Mouse (Mus musculus): ENCODE measurements at regions not wholly inside any gene's neighbourhood (a gene's known extent, or its start where the extent isn't known, plus 50 kb on each side); places are given as distances from the start of the nearest gene placed in this dataset.
"Not testable (repeated sequence)": the region's sequence is repeated elsewhere in the genome, so short reads cannot be mapped to it uniquely, and the experiment has no call there.

DNA sequence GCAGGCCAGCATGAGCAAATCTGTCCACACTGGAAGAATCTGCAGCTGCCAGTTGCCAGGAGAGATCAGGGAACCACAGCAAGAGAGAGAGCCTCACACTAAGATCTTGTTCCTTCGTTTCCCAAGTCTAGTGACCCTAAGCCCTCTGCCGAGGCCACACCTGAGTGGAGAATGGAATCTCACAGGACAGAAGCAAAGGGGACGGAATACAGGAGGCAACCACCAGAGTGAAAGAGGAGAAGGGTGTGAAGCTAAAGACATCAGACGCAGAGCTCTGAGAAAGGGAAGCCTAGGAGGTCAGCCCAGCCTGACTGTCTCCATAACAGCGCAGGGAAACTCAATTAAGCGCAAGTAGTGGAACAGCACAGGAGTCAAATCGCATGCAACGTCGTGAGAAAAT is 75.0 kb downstream of the Suds3 start:
- no peak for ATAC-seq (ENCODE audit: insufficient number of reproducible peaks, insufficient read depth, low FRiP score, low TSS enrichment, low read depth)
- no peaks in the 10 kb centered on the region for H3K9me3 ChIP-seq
- no peak overlapping the region for H3K27ac ChIP-seq
- no peak overlapping the region for H3K9ac ChIP-seq (replicated peaks)
- H3K27me3 ChIP-seq, result no peaks in the 10 kb centered on the region
- WGBS, result 65% methylated on average over 9 of the region's 9 CpGs
- no peaks in the 10 kb centered on the region for H3K4me1 ChIP-seq (replicated peaks)
- no peak overlapping the region for H3K4me2 ChIP-seq
- H3K36me3 ChIP-seq, result no peaks in the 10 kb centered on the region
- no peak overlapping the region for H3K4me3 ChIP-seq (replicated peaks)

DNA sequence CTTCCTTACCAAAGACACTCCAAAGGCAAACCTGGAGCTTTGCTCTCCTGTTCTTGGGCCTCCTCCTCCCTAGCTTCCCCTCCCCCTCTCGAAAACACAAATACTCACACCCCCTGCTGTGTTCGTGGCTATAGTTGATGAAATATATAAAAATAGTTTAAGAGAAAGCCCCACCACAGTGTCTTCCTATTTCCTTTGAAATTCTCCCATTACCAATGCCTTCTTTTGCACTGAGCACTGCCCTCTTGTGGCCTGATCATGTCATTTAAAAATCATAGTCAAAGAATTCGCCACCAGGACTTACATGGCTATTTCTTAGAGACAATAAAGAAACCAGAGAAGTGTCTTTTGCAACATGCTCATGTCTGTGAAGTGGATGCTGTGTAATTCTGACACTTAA is 78.7 kb downstream of the Suds3 start:
- WGBS, result 33% methylated on average over 3 of the region's 3 CpGs
- H3K9ac ChIP-seq (replicated peaks), result no peak overlapping the region
- ATAC-seq (ENCODE audit: insufficient number of reproducible peaks, insufficient read depth, low FRiP score, low TSS enrichment, low read depth), result no peak
- no peak overlapping the region for H3K4me3 ChIP-seq (replicated peaks)
- H3K4me1 ChIP-seq (replicated peaks), result no peaks in the 10 kb centered on the region
- H3K4me2 ChIP-seq, result no peak overlapping the region
- H3K9me3 ChIP-seq, result no peaks in the 10 kb centered on the region
- H3K36me3 ChIP-seq, result no peaks in the 10 kb centered on the region
- no peak overlapping the region for H3K27ac ChIP-seq
- H3K27me3 ChIP-seq, result no peaks in the 10 kb centered on the region

DNA sequence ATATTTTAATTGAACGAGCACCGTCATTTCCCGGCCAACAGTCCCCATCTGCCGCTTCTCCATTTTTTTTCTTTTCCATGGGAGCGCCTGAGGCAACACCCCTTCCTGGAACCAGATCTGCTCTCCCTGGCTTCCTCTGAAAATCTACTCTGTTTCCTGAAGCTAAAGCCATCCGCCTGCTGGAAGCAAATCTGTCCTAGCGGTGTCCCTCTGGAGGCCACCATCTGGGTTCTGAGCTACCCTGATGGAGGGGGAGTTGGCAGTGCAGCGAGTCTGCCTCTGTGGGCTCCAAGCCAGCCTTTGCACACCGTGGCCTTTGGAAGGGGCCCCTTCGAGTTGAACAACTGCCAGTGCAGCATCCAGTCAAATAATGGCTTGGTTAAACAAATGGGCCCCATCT is 83.8 kb downstream of the Suds3 start:
- H3K27me3 ChIP-seq, result no peaks in the 10 kb centered on the region
- peaks cover 10% of the 10 kb centered on the region for H3K9me3 ChIP-seq
- H3K4me2 ChIP-seq, result no peak overlapping the region
- H3K4me3 ChIP-seq (replicated peaks), result no peak overlapping the region
- no peaks in the 10 kb centered on the region for H3K4me1 ChIP-seq (replicated peaks)
- no peak for ATAC-seq (ENCODE audit: insufficient number of reproducible peaks, insufficient read depth, low FRiP score, low TSS enrichment, low read depth)
- no peak overlapping the region for H3K27ac ChIP-seq
- WGBS, result 79% methylated on average over 10 of the region's 10 CpGs
- H3K9ac ChIP-seq (replicated peaks), result no peak overlapping the region
- H3K36me3 ChIP-seq, result no peaks in the 10 kb centered on the region

DNA sequence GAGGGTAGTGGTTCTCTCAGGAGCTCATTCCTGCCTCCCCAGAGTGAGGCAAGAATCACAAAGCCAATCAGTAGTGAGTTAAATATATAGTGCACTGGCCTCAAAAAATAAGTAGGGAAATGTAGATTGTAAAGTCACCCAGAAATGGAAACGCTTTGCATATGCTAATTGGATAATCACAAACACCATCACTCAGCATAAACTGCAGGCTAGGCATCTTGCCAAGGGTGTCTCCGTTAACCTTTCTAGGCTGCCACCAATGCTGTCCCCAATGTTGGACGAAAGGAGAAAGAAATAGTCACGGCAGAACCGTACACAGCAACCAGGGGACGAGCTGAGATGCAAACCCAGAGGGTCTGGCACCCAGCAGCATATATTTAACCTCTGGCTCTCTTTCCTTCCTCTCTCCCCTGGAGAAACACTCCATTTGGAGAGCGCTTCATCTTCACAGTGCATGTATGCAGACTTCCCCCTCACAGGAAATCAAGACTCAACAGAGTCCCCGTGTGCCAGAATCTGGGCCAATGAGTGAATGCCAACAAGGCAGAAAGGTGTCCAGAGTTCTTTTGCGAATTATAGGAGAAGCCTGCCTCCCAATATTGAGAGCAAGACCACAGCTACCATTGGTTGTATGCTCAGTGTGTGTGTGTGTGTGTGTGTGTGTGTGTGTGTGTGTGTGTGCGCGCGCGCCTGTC is 90.1 kb downstream of the Suds3 start:
- Histone ChIP-seq H3K4me2 (no peak overlapping the region), H3K27me3 (no peaks in the 10 kb centered on the region), H3K9ac (replicated peaks) (no peak overlapping the region), H3K9me3 (peaks cover 13% of the 10 kb centered on the region), H3K27ac (no peak overlapping the region), H3K4me1 (replicated peaks) (no peaks in the 10 kb centered on the region), H3K4me3 (replicated peaks) (no peak overlapping the region), H3K36me3 (no peaks in the 10 kb centered on the region)
- 87% methylated on average over 13 of the region's 13 CpGs for WGBS
- ATAC-seq (ENCODE audit: insufficient number of reproducible peaks, insufficient read depth, low FRiP score, low TSS enrichment, low read depth), result no peak

DNA sequence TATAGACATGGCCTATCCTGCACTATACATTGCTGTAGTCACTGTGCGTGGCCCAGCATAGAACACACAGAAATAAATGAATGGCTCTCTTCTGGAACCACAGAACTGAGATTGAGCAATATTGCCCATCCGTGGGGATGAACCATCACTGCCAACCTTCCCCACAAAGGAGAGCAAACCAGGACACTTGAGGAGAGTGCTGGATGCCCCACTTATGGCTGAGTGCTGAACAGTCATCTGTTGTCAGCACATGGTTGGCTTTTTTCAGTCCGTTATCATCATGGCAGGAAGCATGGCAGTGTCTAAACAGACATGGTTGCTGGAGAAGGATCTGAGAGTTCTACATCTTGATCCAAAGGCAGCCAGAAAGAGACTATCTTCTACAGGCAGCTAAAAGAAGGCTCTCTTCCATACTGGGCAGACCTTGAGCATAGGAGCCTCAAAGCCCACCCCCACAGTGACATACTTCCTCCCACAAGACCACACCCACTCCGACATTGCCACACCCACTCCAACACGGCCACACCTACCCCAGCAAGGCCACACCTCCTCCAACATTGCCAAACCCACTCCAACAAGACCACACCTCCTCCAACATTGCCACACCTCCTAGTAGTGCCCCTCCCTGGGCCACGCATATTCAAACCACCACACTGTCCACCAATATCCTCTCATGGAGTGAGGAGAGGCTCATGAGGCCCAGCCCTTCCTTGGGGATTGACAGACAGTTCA is 97.3 kb downstream of the Suds3 start:
- H3K9ac ChIP-seq (replicated peaks), result no peak overlapping the region
- H3K4me2 ChIP-seq, result no peak overlapping the region
- no peak for ATAC-seq (ENCODE audit: insufficient number of reproducible peaks, insufficient read depth, low FRiP score, low TSS enrichment, low read depth)
- no peaks in the 10 kb centered on the region for H3K36me3 ChIP-seq
- H3K4me3 ChIP-seq (replicated peaks), result no peak overlapping the region
- H3K27ac ChIP-seq, result no peak overlapping the region
- 76% methylated on average over 6 of the region's 6 CpGs for WGBS
- H3K9me3 ChIP-seq, result 0 out of 2 replicates have a peak, but pooled peaks cover 7% of the 10 kb centered on the region
- H3K27me3 ChIP-seq, result no peaks in the 10 kb centered on the region
- no peaks in the 10 kb centered on the region for H3K4me1 ChIP-seq (replicated peaks)

DNA sequence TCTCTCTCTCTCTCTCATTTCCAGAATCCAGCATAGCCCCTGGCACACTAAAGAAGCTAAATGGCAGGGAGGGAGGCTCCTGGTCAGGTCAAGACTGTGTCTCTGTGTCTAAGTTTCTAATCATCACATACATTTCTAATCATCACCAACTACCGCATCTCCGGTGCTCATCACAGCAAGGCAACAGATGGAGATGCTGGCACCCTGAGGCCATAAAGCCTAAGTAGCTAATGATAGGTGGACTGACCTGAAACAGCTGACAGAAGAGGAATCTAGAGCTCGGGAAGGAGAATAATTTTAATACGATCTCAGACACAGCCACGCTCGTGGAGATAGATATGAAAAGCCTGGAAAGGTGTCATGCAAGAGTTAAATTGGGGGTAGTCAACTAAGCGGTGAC is 104.8 kb downstream of the Suds3 start:
- Histone ChIP-seq H3K27ac (no peak overlapping the region), H3K36me3 (no peaks in the 10 kb centered on the region), H3K9ac (replicated peaks) (no peak overlapping the region), H3K4me2 (no peak overlapping the region), H3K9me3 (no peaks in the 10 kb centered on the region), H3K4me3 (replicated peaks) (no peak overlapping the region), H3K27me3 (no peaks in the 10 kb centered on the region), H3K4me1 (replicated peaks) (no peaks in the 10 kb centered on the region)
- 86% methylated on average over 7 of the region's 7 CpGs for WGBS
- no peak for ATAC-seq (ENCODE audit: insufficient number of reproducible peaks, insufficient read depth, low FRiP score, low TSS enrichment, low read depth)

DNA sequence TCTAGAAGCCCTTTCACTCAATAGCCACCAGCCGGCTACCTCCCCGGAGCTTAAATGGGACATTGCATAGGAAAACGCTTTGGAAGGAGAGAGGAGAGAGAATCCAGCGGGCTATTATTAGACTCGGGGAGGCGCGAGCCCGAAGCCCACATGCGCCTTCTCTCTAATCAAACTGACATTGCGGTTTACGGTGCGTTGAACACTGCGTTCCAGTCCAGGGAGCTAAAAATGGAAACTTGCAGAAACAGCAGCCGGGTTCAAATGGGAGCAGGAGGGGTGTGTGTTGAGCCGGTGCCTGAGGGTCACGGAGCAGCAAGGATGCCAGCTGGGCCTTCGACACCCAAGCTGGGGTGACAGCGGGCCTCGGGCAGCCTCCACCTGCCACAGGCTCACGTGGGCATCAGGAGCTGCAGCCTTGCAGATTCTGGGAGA is 115.1 kb downstream of the Suds3 start:
- no peak overlapping the region for H3K4me2 ChIP-seq
- WGBS, result 79% methylated on average over 20 of the region's 20 CpGs
- H3K4me1 ChIP-seq (replicated peaks), result no peaks in the 10 kb centered on the region
- no peaks in the 10 kb centered on the region for H3K36me3 ChIP-seq
- no peak for ATAC-seq (ENCODE audit: insufficient number of reproducible peaks, insufficient read depth, low FRiP score, low TSS enrichment, low read depth)
- no peaks in the 10 kb centered on the region for H3K9me3 ChIP-seq
- no peaks in the 10 kb centered on the region for H3K27me3 ChIP-seq
- H3K4me3 ChIP-seq (replicated peaks), result no peak overlapping the region
- H3K27ac ChIP-seq, result no peak overlapping the region
- no peak overlapping the region for H3K9ac ChIP-seq (replicated peaks)

DNA sequence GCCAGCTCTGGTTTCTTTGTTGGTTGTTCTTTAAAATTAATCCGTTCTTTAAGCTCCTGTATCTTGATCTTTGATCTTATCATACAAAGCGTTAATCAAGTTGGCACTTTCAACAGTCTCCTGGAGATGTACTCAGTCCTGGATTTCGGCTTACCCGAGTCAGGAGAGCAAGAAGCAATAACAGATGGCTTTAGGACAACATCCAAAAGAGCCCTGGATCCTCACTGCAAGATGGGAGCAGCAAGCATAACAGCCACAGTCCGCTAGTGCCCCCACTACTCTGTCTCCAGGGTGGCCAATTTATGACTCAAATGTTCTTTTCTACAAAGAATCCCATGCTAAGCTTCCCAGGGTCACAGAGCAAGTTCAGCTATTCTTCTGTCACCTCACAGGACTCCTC is 121.4 kb downstream of the Suds3 start:
- H3K4me1 ChIP-seq (replicated peaks), result no peaks in the 10 kb centered on the region
- H3K27ac ChIP-seq, result no peak overlapping the region
- no peaks in the 10 kb centered on the region for H3K36me3 ChIP-seq
- 63% methylated on average over 5 of the region's 5 CpGs for WGBS
- H3K9me3 ChIP-seq, result peaks cover 7% of the 10 kb centered on the region; the same call in 1 of the 2 replicates
- no peak overlapping the region for H3K4me2 ChIP-seq
- H3K4me3 ChIP-seq (replicated peaks), result no peak overlapping the region
- H3K27me3 ChIP-seq, result no peaks in the 10 kb centered on the region
- H3K9ac ChIP-seq (replicated peaks), result no peak overlapping the region
- no peak for ATAC-seq (ENCODE audit: insufficient number of reproducible peaks, insufficient read depth, low FRiP score, low TSS enrichment, low read depth)

DNA sequence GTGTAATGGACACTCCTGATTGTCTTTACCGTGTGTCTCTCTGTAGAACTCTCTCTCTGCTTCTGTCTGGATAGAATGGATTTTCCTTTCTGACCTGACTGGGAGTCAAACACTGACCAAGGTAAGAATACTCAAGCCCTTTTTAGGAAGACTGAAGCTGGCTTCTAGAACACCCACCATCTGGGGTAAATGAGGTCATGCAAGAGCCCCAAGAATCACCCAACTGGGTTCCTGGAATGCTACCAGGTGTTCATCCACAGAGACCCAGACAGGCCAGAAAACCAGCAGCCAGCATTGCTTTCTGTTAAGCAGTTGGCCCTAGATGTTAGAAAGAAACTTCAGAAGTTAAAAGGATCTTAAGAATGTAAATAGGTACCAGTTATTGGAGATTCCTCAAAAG is 122.2 kb downstream of the Suds3 start:
- Histone ChIP-seq H3K9me3 (peaks cover 7% of the 10 kb centered on the region; the same call in 1 of the 2 replicates), H3K9ac (replicated peaks) (no peak overlapping the region), H3K27ac (no peak overlapping the region), H3K27me3 (no peaks in the 10 kb centered on the region), H3K4me3 (replicated peaks) (no peak overlapping the region), H3K4me1 (replicated peaks) (no peaks in the 10 kb centered on the region), H3K4me2 (no peak overlapping the region), H3K36me3 (no peaks in the 10 kb centered on the region)
- WGBS, result 91% methylated on average over 1 of the region's 1 CpGs
- ATAC-seq (ENCODE audit: insufficient number of reproducible peaks, insufficient read depth, low FRiP score, low TSS enrichment, low read depth), result no peak

DNA sequence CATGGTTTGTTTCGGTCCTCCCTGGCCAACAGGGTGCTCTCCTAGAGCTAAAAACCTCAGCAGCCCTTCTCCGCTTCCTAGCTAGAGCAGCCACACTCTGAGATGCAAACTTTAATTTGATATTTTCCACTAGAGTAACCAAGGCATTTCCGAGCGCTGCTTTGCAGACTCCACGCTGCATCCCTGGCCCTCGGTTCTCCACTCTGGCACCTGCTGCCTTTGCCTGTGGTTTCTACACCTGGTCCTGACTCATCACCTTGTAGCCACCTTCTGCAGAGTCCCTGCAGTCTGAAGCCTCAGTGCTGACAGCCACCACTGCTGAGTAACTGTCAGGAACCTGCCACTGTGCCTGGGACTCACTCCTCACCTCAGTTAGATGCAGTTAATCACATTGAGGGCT is 124.5 kb downstream of the Suds3 start:
- no peak for ATAC-seq (ENCODE audit: insufficient number of reproducible peaks, insufficient read depth, low FRiP score, low TSS enrichment, low read depth)
- no peak overlapping the region for H3K27ac ChIP-seq
- 93% methylated on average over 6 of the region's 6 CpGs for WGBS

DNA sequence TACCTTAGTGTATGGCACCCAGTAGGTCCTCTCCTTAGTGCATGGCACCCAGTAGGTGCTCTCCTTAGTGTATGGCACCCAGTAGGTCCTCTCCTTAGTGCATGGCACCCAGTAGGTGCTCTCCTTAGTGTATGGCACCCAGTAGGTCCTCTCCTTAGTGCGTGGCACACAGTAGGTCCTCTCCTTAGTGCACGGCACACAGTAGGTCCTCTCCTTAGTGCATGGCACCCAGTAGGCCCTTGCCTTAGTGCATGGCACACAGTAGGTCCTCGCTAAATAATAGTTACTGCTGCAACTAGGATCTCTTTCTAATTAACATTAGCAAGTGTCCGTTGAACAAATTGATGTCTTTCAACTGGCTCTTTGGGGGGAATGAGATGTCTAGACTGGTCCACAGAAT is 144.4 kb downstream of the Suds3 start:
- not testable (repeated sequence) for ATAC-seq (ENCODE audit: insufficient number of reproducible peaks, insufficient read depth, low FRiP score, low TSS enrichment, low read depth); H3K36me3 ChIP-seq; H3K27ac ChIP-seq; H3K9ac ChIP-seq (replicated peaks); H3K9me3 ChIP-seq; H3K4me2 ChIP-seq; H3K4me3 ChIP-seq (replicated peaks); H3K27me3 ChIP-seq; H3K4me1 ChIP-seq (replicated peaks)
- 88% methylated on average over 4 of the region's 4 CpGs for WGBS

More for the DNA sequence above, 124.5 kb downstream of the Suds3 start:
- H3K36me3 ChIP-seq, result no peaks in the 10 kb centered on the region
- no peak overlapping the region for H3K9ac ChIP-seq (replicated peaks)
- H3K4me3 ChIP-seq (replicated peaks), result no peak overlapping the region
- peaks cover 7% of the 10 kb centered on the region; the same call in 1 of the 2 replicates for H3K9me3 ChIP-seq
- no peaks in the 10 kb centered on the region for H3K4me1 ChIP-seq (replicated peaks)
- no peaks in the 10 kb centered on the region for H3K27me3 ChIP-seq
- no peak overlapping the region for H3K4me2 ChIP-seq

DNA sequence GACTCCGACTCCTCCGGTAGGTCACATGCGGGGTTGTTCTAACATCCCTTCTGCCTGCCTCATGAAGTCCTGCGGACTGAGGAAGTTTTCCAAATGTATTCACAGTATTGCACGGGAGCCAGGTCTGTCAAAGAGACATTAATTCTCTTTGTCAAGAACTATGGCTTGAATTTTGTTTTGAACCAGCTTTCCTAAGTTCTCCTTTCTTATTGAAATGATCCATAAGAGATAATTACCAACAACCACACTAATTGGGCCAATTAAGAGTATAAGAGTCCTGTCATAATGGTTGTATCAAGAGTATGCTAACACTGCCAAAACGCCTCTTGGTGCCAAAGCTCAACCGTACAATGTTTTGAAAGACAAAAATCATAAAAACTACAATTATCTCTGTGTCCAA is 151.7 kb downstream of the Suds3 start:
- no peak for ATAC-seq (ENCODE audit: insufficient number of reproducible peaks, insufficient read depth, low FRiP score, low TSS enrichment, low read depth)
- no peaks in the 10 kb centered on the region for H3K36me3 ChIP-seq
- no peak overlapping the region for H3K27ac ChIP-seq
- no peak overlapping the region for H3K9ac ChIP-seq (replicated peaks)
- H3K4me3 ChIP-seq (replicated peaks), result no peak overlapping the region
- H3K4me1 ChIP-seq (replicated peaks), result no peaks in the 10 kb centered on the region
- WGBS, result 94% methylated on average over 7 of the region's 7 CpGs
- no peak overlapping the region for H3K4me2 ChIP-seq
- H3K9me3 ChIP-seq, result no peaks in the 10 kb centered on the region
- no peaks in the 10 kb centered on the region for H3K27me3 ChIP-seq
